Mouse (Mus musculus) forebrain, embryonic 12.5 days (tissue): Measurements from ENCODE around the gene Grin3b. TPM values are rescaled to one million over a fixed set of nuclear protein-coding genes. Genes with fewer than 3 reads are reported as not detected.
A peak's percentile ranks its signal among the peaks of the same experiment; 100 is the strongest.

Source experiments
- ATAC-seq: fragments of 200-750 bp; cut with Nextera tagmentation; 2 replicates; pipeline ENCODE4 v1.8.0; 2017; ENCODE audit warnings: moderate TSS enrichment; ENCODE audit not compliant: low FRiP score
- H3K27ac ChIP-seq: fragments of 300-500 bp; sonication (generic); 2 replicates; pipeline ENCODE4 v1.5.1; 2016; ENCODE audit warnings: mild to moderate bottlenecking
- H3K27me3 ChIP-seq: fragments of 300-500 bp; sonication (generic); 2 replicates; pipeline ENCODE4 v1.6.1; 2016; ENCODE audit warnings: mild to moderate bottlenecking
- H3K36me3 ChIP-seq: fragments of 300-500 bp; sonication (generic); replicated peaks from 2 replicates; pipeline ENCODE4 v1.6.1; 2016; ENCODE audit warnings: mild to moderate bottlenecking
- H3K4me1 ChIP-seq: fragments of 300-500 bp; sonication (generic); 2 replicates; pipeline ENCODE4 v1.6.1; 2016
- H3K4me2 ChIP-seq: fragments of 300-500 bp; sonication (generic); 2 replicates; pipeline ENCODE4 v1.6.1; 2016; ENCODE audit warnings: mild to moderate bottlenecking, moderate library complexity
- H3K4me3 ChIP-seq: fragments of 300-500 bp; sonication (generic); replicated peaks from 2 replicates; pipeline ENCODE4 v1.5.1; 2016; ENCODE audit warnings: mild to moderate bottlenecking
- H3K9ac ChIP-seq: fragments of 300-500 bp; sonication (generic); 2 replicates; pipeline ENCODE4 v1.6.1; 2016; ENCODE audit warnings: mild to moderate bottlenecking
- H3K9me3 ChIP-seq: fragments of 300-500 bp; sonication (generic); 2 replicates; pipeline ENCODE4 v1.6.1; 2016
- WGBS: fragments of 180-500 bp; shearing (Covaris S2); methylation state at CpG from one replicate; pipeline ENCODE4 v1.1.7; 2016; 5-methylcytosine and 5-hydroxymethylcytosine counted together
- polyA plus RNA-seq: library from polyadenylated mRNA; unstranded; fragments of >200 nt; fragmentation: Nextera tagmentation; extraction: Ambion mirVana; gene quantifications from 2 replicates; pipeline ENCODE4 v1.2.1, GENCODE M21; 2016

The Grin3b gene
- polyA plus RNA-seq, 1 experiment from 2014 or later = 0.46 TPM

- no peaks in the 10 kb centered on the region; the same call in 1 of the 2 replicates for H3K36me3 ChIP-seq
- H3K9ac ChIP-seq = no peak overlapping the region
- no peak overlapping the region for H3K27ac ChIP-seq
- whole genome bisulfite sequencing = 92% methylated on average over 10 of the region's 10 CpGs
- H3K27me3 ChIP-seq = peaks cover 82% of the 10 kb centered on the region
- H3K4me3 ChIP-seq = 0 out of 2 replicates have a peak overlapping the region, but pooled peaks have one; percentile 3
- H3K4me2 ChIP-seq = no peak overlapping the region
- ATAC-seq = no peak
- H3K4me1 ChIP-seq = peaks cover 16% of the 10 kb centered on the region; the same call in 1 of the 2 replicates
- H3K9me3 ChIP-seq = no peaks in the 10 kb centered on the region
Measured at GRCm38 (mm10) chr10:80016931-80017330, 46.4 kb downstream of the Grin3b start.

- no peak for ATAC-seq
- Histone ChIP-seq H3K9ac (no peak overlapping the region), H3K4me2 (no peak overlapping the region), H3K27ac (no peak overlapping the region), H3K36me3 (no peaks in the 10 kb centered on the region), H3K4me3 (no peak overlapping the region), H3K27me3 (peaks cover 77% of the 10 kb centered on the region), H3K4me1 (peaks cover 16% of the 10 kb centered on the region; the same call in 1 of the 2 replicates), H3K9me3 (no peaks in the 10 kb centered on the region)
- 70% methylated on average over 3 of the region's 3 CpGs for WGBS
Measured at GRCm38 (mm10) chr10:80017361-80017760, 46.8 kb downstream of the Grin3b start.

GRCm38 (mm10) chr10:80017771-80018170, 47.3 kb downstream of the Grin3b start:
- WGBS = 84% methylated on average over 14 of the region's 14 CpGs
- Histone ChIP-seq H3K4me1 (peaks cover 16% of the 10 kb centered on the region; the same call in 1 of the 2 replicates), H3K27ac (no peak overlapping the region), H3K4me2 (no peak overlapping the region), H3K36me3 (no peaks in the 10 kb centered on the region), H3K4me3 (no peak overlapping the region), H3K9me3 (no peaks in the 10 kb centered on the region), H3K9ac (no peak overlapping the region), H3K27me3 (peaks cover 73% of the 10 kb centered on the region)
- no peak for ATAC-seq

- peaks cover 16% of the 10 kb centered on the region; the same call in 1 of the 2 replicates for H3K4me1 ChIP-seq
- no peaks in the 10 kb centered on the region for H3K36me3 ChIP-seq
- no peak for ATAC-seq
- no peak overlapping the region for H3K9ac ChIP-seq
- peaks cover 63% of the 10 kb centered on the region for H3K27me3 ChIP-seq
- H3K4me2 ChIP-seq = 0 out of 2 replicates have a peak overlapping the region, but pooled peaks have one; percentile 10
- no peaks in the 10 kb centered on the region for H3K9me3 ChIP-seq
- H3K27ac ChIP-seq = no peak overlapping the region
- 8% methylated on average over 15 of the region's 15 CpGs for WGBS
- no peak overlapping the region for H3K4me3 ChIP-seq
Measured at GRCm38 (mm10) chr10:80018739-80019297, 48.3 kb downstream of the Grin3b start.

GRCm38 (mm10) chr10:80019471-80020131, 49.1 kb downstream of the Grin3b start:
- Histone ChIP-seq H3K27ac (no peak overlapping the region), H3K9ac (peak overlapping the region; percentile 36; the same call in 1 of the 2 replicates), H3K4me1 (peaks cover 16% of the 10 kb centered on the region; the same call in 1 of the 2 replicates), H3K4me3 (peak overlapping the region; percentile 16; the same call in 1 of the 2 replicates), H3K27me3 (peaks cover 55% of the 10 kb centered on the region), H3K9me3 (no peaks in the 10 kb centered on the region), H3K4me2 (peak overlapping the region; percentile 38), H3K36me3 (no peaks in the 10 kb centered on the region)
- peak; percentile 44; the same call in 1 of the 2 replicates for ATAC-seq
- 4% methylated on average over 20 of the region's 20 CpGs for WGBS

- H3K4me1 ChIP-seq = peaks cover 16% of the 10 kb centered on the region; the same call in 1 of the 2 replicates
- H3K4me3 ChIP-seq = 0 out of 2 replicates have a peak overlapping the region, but pooled peaks have one; percentile 16
- WGBS = 16% methylated on average over 11 of the region's 11 CpGs
- no peaks in the 10 kb centered on the region for H3K9me3 ChIP-seq
- H3K27me3 ChIP-seq = peaks cover 49% of the 10 kb centered on the region
- H3K27ac ChIP-seq = no peak overlapping the region
- H3K9ac ChIP-seq = peak overlapping the region; percentile 36; the same call in 1 of the 2 replicates
- no peaks in the 10 kb centered on the region for H3K36me3 ChIP-seq
- ATAC-seq = no peak
- H3K4me2 ChIP-seq = peak overlapping the region; percentile 38
Measured at GRCm38 (mm10) chr10:80020191-80020590, 49.7 kb downstream of the Grin3b start.

GRCm38 (mm10) chr10:80020603-80021319, 50.2 kb downstream of the Grin3b start:
- H3K4me2 ChIP-seq = no peak overlapping the region
- H3K36me3 ChIP-seq = no peaks in the 10 kb centered on the region
- 84% methylated on average over 18 of the region's 18 CpGs for WGBS
- no peak overlapping the region for H3K4me3 ChIP-seq
- H3K27ac ChIP-seq = no peak overlapping the region
- H3K9ac ChIP-seq = no peak overlapping the region
- H3K4me1 ChIP-seq = peaks cover 16% of the 10 kb centered on the region; the same call in 1 of the 2 replicates
- peaks cover 43% of the 10 kb centered on the region for H3K27me3 ChIP-seq
- no peak for ATAC-seq
- no peaks in the 10 kb centered on the region for H3K9me3 ChIP-seq

- Histone ChIP-seq H3K9me3 (no peaks in the 10 kb centered on the region), H3K4me2 (no peak overlapping the region), H3K4me3 (no peak overlapping the region), H3K27ac (no peak overlapping the region), H3K9ac (no peak overlapping the region), H3K36me3 (no peaks in the 10 kb centered on the region), H3K27me3 (peaks cover 38% of the 10 kb centered on the region), H3K4me1 (peaks cover 16% of the 10 kb centered on the region; the same call in 1 of the 2 replicates)
- ATAC-seq = no peak
- WGBS = 93% methylated on average over 13 of the region's 13 CpGs
Measured at GRCm38 (mm10) chr10:80021320-80021641, 50.8 kb downstream of the Grin3b start.

- Histone ChIP-seq H3K27me3 (peaks cover 32% of the 10 kb centered on the region), H3K9ac (no peak overlapping the region), H3K27ac (no peak overlapping the region), H3K4me3 (no peak overlapping the region), H3K4me2 (no peak overlapping the region), H3K36me3 (no peaks in the 10 kb centered on the region), H3K9me3 (no peaks in the 10 kb centered on the region), H3K4me1 (peaks cover 16% of the 10 kb centered on the region; the same call in 1 of the 2 replicates)
- 95% methylated on average over 12 of the region's 12 CpGs for WGBS
- ATAC-seq = no peak
Measured at GRCm38 (mm10) chr10:80022164-80022563, 51.6 kb downstream of the Grin3b start.

- Histone ChIP-seq H3K4me2 (no peak overlapping the region), H3K9ac (no peak overlapping the region), H3K4me3 (no peak overlapping the region), H3K36me3 (no peaks in the 10 kb centered on the region), H3K27me3 (peaks cover 26% of the 10 kb centered on the region), H3K27ac (no peak overlapping the region), H3K9me3 (no peaks in the 10 kb centered on the region), H3K4me1 (peaks cover 16% of the 10 kb centered on the region; the same call in 1 of the 2 replicates)
- ATAC-seq = no peak
- 94% methylated on average over 8 of the region's 8 CpGs for WGBS
Measured at GRCm38 (mm10) chr10:80022806-80023205, 52.3 kb downstream of the Grin3b start.

GRCm38 (mm10) chr10:80023758-80024157, 53.2 kb downstream of the Grin3b start:
- Histone ChIP-seq H3K27me3 (peaks cover 21% of the 10 kb centered on the region), H3K9ac (no peak overlapping the region), H3K36me3 (no peaks in the 10 kb centered on the region), H3K4me1 (peaks cover 15% of the 10 kb centered on the region; the same call in 1 of the 2 replicates), H3K9me3 (no peaks in the 10 kb centered on the region), H3K4me2 (no peak overlapping the region), H3K27ac (no peak overlapping the region), H3K4me3 (no peak overlapping the region)
- WGBS = 90% methylated on average over 5 of the region's 5 CpGs
- ATAC-seq = no peak
